Mouse (Mus musculus): ENCODE measurements at regions not wholly inside any gene's neighbourhood (a gene's known extent, or its start where the extent isn't known, plus 50 kb on each side); places are given as distances from the start of the nearest gene placed in this dataset.

DNA sequence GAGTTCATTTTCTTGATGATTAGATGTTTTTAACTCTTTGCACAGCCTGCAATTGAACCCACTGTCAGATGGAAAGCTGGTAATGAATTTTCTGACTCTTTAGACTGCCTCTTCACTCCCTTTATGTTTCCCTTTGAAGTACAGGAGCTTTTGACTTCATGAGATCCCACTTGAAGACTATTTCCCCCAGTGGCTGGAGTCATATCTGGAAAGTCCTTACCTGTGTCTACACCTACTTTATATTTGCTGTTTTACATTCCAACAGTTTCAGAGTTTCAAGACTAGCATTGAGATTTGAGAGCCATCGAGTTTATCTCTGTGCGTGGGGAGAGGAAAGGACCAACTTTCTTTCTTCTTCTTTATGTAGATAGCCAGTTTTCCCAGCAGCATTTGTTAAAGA lies 71.3 kb upstream of the Snx19 start:
- H3K4me3 ChIP-seq (ENCODE audit: low read depth, low read length), result no peak overlapping the region
- no peak overlapping the region for H3K27ac ChIP-seq (ENCODE audit: low read length)
- WGBS, result 94% methylated on average over 2 of the region's 2 CpGs
- ATAC-seq, result no peak
- H3K9ac ChIP-seq (ENCODE audit: low read depth, low read length), result no peak overlapping the region
- no peaks in the 10 kb centered on the region for H3K27me3 ChIP-seq (ENCODE audit: control insufficient read depth, insufficient read depth, low read depth, low read length)
- no peaks in the 10 kb centered on the region for H3K9me3 ChIP-seq (replicated peaks; ENCODE audit: control insufficient read depth, low read length, poor library complexity, severe bottlenecking)
- no peaks in the 10 kb centered on the region for H3K36me3 ChIP-seq (ENCODE audit: control insufficient read depth, insufficient read depth, low read length)
- no peak overlapping the region for H3K4me2 ChIP-seq (ENCODE audit: low read length)
- no peaks in the 10 kb centered on the region for H3K4me1 ChIP-seq (ENCODE audit: control insufficient read depth, insufficient read depth, low read length)

DNA sequence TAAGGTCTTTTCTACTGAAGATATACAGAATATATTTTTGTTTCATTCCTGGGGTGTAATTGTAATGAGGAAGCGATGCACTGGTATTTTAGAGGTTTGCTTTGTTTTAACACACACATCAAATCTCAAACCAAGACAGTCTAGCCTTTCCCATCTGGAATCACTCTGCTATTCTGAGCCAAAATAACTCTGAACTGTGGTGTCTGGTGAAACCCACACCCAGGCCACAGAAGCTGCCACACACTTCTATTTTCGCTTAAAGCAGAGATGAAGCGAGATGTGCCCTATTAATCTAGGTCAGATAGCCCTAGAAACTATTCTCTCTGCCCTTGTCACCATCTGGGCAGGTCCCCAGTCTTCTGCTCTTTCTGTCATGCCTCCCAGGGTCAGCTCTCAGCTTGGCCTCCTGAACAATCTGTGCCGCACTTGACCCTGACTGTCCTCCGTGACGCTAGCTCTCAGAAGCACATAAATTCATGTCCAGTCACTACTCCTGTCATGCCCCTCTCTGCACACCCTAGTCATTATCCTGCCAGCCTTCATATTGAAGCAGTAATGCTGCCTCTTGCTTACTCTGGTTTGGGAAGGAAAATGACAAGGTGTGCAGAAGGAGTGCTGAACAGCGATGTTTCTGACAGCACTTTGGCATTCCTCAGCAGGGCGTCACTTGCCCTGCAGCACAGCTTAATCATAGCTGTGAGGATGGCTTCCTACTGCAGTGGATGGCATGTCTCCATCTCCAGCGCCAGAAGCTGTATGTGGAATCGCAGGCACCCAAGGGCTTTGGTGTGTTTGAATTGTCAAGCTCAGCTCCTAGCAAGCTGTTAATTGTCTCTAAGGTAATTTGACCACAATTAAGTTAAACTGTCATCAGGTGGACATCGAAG lies 57.1 kb upstream of the Snx19 start:
- H3K9me3 ChIP-seq (replicated peaks; ENCODE audit: control insufficient read depth, low read length, poor library complexity, severe bottlenecking), result no peaks in the 10 kb centered on the region
- ATAC-seq, result no peak

DNA sequence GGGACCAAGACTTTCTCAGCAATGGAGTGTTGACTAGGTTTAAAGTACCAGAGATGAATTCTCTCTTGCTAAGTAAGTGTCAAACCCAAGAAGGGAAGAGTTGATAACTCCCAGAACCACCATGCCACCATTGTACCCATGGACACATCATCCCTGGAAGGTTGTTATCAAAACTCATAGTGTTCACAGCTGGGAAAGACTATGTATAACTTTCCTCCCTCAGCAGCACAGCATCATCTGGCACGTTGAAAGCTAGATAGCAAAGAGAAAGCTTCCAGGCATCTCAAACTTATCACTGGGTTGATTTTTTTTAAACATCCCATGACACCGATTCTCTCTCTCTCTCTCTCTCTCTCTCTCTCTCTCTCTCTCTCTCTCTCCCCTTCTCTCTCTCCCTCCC lies 56.1 kb upstream of the Snx19 start:
- Histone ChIP-seq H3K36me3 (ENCODE audit: control insufficient read depth, insufficient read depth, low read length) (no peaks in the 10 kb centered on the region), H3K9me3 (replicated peaks; ENCODE audit: control insufficient read depth, low read length, poor library complexity, severe bottlenecking) (no peaks in the 10 kb centered on the region), H3K4me2 (ENCODE audit: low read length) (no peak overlapping the region), H3K4me3 (ENCODE audit: low read depth, low read length) (no peak overlapping the region), H3K4me1 (ENCODE audit: control insufficient read depth, insufficient read depth, low read length) (no peaks in the 10 kb centered on the region), H3K27ac (ENCODE audit: low read length) (no peak overlapping the region), H3K27me3 (ENCODE audit: control insufficient read depth, insufficient read depth, low read depth, low read length) (no peaks in the 10 kb centered on the region), H3K9ac (ENCODE audit: low read depth, low read length) (no peak overlapping the region)
- 69% methylated on average over 2 of the region's 2 CpGs for WGBS
- no peak for ATAC-seq

More for the DNA sequence above, 57.1 kb upstream of the Snx19 start:
- no peak overlapping the region for H3K27ac ChIP-seq (ENCODE audit: low read length)
- H3K4me3 ChIP-seq (ENCODE audit: low read depth, low read length), result no peak overlapping the region
- no peaks in the 10 kb centered on the region for H3K4me1 ChIP-seq (ENCODE audit: control insufficient read depth, insufficient read depth, low read length)
- H3K4me2 ChIP-seq (ENCODE audit: low read length), result no peak overlapping the region
- H3K36me3 ChIP-seq (ENCODE audit: control insufficient read depth, insufficient read depth, low read length), result no peaks in the 10 kb centered on the region
- H3K9ac ChIP-seq (ENCODE audit: low read depth, low read length), result no peak overlapping the region
- no peaks in the 10 kb centered on the region for H3K27me3 ChIP-seq (ENCODE audit: control insufficient read depth, insufficient read depth, low read depth, low read length)
- 77% methylated on average over 11 of the region's 11 CpGs for WGBS

DNA sequence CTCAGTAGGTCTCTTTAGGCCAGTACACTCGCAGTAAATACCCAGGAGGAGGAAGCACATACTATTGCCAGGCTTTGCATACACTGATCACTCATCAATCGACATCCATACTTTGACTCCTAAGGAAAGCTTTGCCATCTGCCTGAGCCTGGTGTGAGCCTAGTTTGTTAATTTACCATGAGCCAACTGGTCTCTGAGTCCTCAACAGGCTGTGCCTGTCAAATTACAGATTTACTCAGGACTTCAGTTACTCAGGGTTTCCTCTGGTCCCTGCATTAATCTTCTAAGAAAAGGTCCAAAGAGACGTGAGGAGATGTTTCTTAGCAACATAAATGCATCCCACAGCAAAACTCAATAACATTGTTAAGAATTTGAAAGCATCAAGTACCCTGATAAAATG lies 50.0 kb upstream of the Snx19 start:
- H3K4me3 ChIP-seq (ENCODE audit: low read depth, low read length), result no peak overlapping the region
- H3K4me2 ChIP-seq (ENCODE audit: low read length), result no peak overlapping the region
- H3K4me1 ChIP-seq (ENCODE audit: control insufficient read depth, insufficient read depth, low read length), result no peaks in the 10 kb centered on the region
- no peak for ATAC-seq
- H3K9ac ChIP-seq (ENCODE audit: low read depth, low read length), result no peak overlapping the region
- H3K27ac ChIP-seq (ENCODE audit: low read length), result no peak overlapping the region
- no peaks in the 10 kb centered on the region for H3K36me3 ChIP-seq (ENCODE audit: control insufficient read depth, insufficient read depth, low read length)
- H3K27me3 ChIP-seq (ENCODE audit: control insufficient read depth, insufficient read depth, low read depth, low read length), result no peaks in the 10 kb centered on the region
- WGBS, result 66% methylated on average over 3 of the region's 3 CpGs
- no peaks in the 10 kb centered on the region for H3K9me3 ChIP-seq (replicated peaks; ENCODE audit: control insufficient read depth, low read length, poor library complexity, severe bottlenecking)

Measured in midbrain, embryonic 16.5 days (tissue).